Mouse (Mus musculus) lung, postnatal 0 days (tissue): ENCODE measurements around the gene Gm28047.

Source experiments
- CTCF ChIP-seq: IDR thresholded peaks from 2 replicates; pipeline ENCODE4 v1.5.1; 2016; ENCODE audit warnings: antibody characterized with exemption, mild to moderate bottlenecking
- EP300 ChIP-seq: IDR thresholded peaks from 2 replicates; pipeline ENCODE4 v1.6.1; 2016; ENCODE audit warnings: antibody characterized with exemption, mild to moderate bottlenecking, control low read depth

- TF ChIP-seq CTCF: peak; percentile 51
- TF ChIP-seq EP300: no peak
Observed at GRCm38 (mm10) chr15:102527936-102528335, 96.9 kb downstream of the Gm28047 start.
